Mouse (Mus musculus) cortical plate, adult 2 months (tissue): ENCODE data around the gene Tifab.

ENCODE experiments used
- CTCF ChIP-seq: fragments of 200-500 bp; IDR thresholded peaks from 2 replicates; pipeline ENCODE4 v1.5.1; 2011; ENCODE audit warnings: mild to moderate bottlenecking, control low read depth, low read length; ENCODE audit not compliant: insufficient read depth; ENCODE audit errors: extremely low read depth
- POLR2A ChIP-seq: fragments of 200-500 bp; IDR thresholded peaks from 2 replicates; pipeline ENCODE4 v1.6.1; 2011; ENCODE audit warnings: mild to moderate bottlenecking, low read length, control low read depth; ENCODE audit not compliant: insufficient read depth; ENCODE audit errors: extremely low read depth

GRCm38 (mm10) chr13:56222849-56223246 lies 44.2 kb upstream of the Tifab start:
- TF ChIP-seq CTCF (no peak), POLR2A (no peak)
